Mouse (Mus musculus): Measurements from ENCODE around the gene Lce1j. TPM values are rescaled to one million over a fixed set of nuclear protein-coding genes. Genes with fewer than 3 reads are reported as not detected.
"Not testable (repeated sequence)": the region's sequence is repeated elsewhere in the genome, so short reads cannot be mapped to it uniquely, and the experiment has no call there.

The Lce1j gene
- polyA plus RNA-seq (2011; ENCODE audit: insufficient read depth, insufficient read length, low replicate concordance, missing spikeins): not detected in 2 replicates

GRCm38 (mm10) chr3:92790414-92790813 lies at the start of gene Lce1j:
Lce1j (minus strand) TSS chr3:92790514.
- no peak within 1 kb of the TSS for H3K4me3 ChIP-seq (replicated peaks; ENCODE audit: control insufficient read depth, low read depth, low read length)
- WGBS: 92% methylated on average over 1 of the region's 1 CpGs
- TF ChIP-seq CTCF (IDR thresholded peaks at IDR 0.05; ENCODE audit: control insufficient read depth, insufficient read depth, low read length): no peak
- TF ChIP-seq POLR2A (IDR thresholded peaks at IDR 0.05; ENCODE audit: borderline replicate concordance, control insufficient read depth, low read depth, low read length): no peak

DNA sequence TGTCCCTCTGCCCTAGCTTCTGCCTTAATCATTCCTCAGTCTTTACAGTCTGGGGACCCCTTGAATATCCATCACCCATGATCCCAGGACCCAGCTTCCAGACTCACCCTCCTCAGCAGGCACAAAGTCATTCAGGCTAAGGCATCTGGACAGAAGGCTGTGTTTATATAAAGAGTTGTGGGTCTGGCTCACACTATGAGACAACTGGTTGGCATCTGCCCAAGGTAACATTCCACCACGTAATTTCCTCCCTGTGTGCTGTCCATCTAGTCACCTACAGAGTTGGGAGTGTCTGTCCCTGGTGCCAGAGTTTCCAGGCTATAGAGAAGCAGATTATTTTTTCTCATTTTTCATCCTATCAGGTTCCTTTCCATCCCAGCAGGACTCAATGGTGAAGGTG lies 36.8 kb upstream of the Lce1j start, which contains the start of gene Kprp:
TSS of gene Kprp (minus strand) at position 140 of the 400 bp plus-strand sequence.
- WGBS: 32% methylated on average over 1 of the region's 1 CpGs
- TF ChIP-seq POLR2A (IDR thresholded peaks at IDR 0.05; ENCODE audit: borderline replicate concordance, control insufficient read depth, low read depth, low read length) (no peak), CTCF (IDR thresholded peaks at IDR 0.05; ENCODE audit: control insufficient read depth, insufficient read depth, low read length) (no peak)
- H3K4me3 ChIP-seq (replicated peaks; ENCODE audit: control insufficient read depth, low read depth, low read length): no peak within 1 kb of the TSS
- no peaks in the 10 kb centered on the region for H3K4me1 ChIP-seq (ENCODE audit: control insufficient read depth, insufficient read depth, low read length)
- H3K27ac ChIP-seq (ENCODE audit: control insufficient read depth, insufficient read depth, low read depth, low read length, poor library complexity): no peak within 1 kb of the TSS

More at GRCm38 (mm10) chr3:92790414-92790813, at the start of gene Lce1j:
- Histone ChIP-seq H3K4me1 (ENCODE audit: control insufficient read depth, insufficient read depth, low read length) (no peaks in the 10 kb centered on the region), H3K27ac (ENCODE audit: control insufficient read depth, insufficient read depth, low read depth, low read length, poor library complexity) (no peak within 1 kb of the TSS)

DNA sequence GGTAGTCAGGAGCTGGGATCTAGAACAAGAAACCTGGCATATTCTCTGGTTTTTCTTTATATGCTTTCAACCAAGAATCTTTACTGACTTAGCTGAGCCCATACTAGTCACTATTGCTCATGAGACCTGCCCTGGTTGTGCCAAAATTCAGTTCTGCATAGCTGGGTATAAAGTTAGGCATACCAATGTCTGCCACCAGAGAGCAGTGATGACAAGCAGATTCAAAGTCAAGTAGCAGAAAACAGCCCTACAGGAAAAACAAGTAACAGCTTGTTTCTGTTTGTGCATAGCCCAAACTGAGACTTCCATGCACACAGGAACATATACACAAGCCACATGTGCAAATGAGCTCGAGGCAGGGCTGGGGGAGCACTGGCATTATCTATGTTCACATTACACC lies 35.5 kb upstream of the Lce1j start:
- TF ChIP-seq CTCF (IDR thresholded peaks at IDR 0.05; ENCODE audit: control insufficient read depth, insufficient read depth, low read length) (no peak), POLR2A (IDR thresholded peaks at IDR 0.05; ENCODE audit: borderline replicate concordance, control insufficient read depth, low read depth, low read length) (no peak)
- 9% methylated on average over 1 of the region's 1 CpGs for WGBS
- Histone ChIP-seq H3K27ac (ENCODE audit: control insufficient read depth, insufficient read depth, low read depth, low read length, poor library complexity) (no peak overlapping the region), H3K4me3 (replicated peaks; ENCODE audit: control insufficient read depth, low read depth, low read length) (no peak overlapping the region), H3K4me1 (ENCODE audit: control insufficient read depth, insufficient read depth, low read length) (no peaks in the 10 kb centered on the region)

DNA sequence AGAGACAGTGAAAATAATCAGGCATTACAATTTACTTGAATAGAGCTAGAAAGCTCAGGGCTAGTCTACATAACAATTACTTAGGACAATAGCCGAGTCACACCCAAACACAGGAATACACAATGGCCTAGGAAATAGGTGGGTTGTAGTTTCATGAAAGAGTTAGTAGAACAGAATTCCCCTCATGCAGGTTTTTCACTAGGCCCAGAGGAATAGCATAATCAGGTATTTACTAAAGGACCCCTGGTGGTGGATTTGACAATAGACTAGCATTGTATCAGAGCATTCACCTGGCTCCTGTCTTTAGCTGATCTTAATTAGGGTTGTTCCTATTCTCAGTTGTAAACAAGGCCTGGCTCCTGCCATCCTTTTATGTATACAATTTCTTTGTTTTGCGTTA lies 25.7 kb upstream of the Lce1j start:
- not testable (repeated sequence) for H3K27ac ChIP-seq (ENCODE audit: control insufficient read depth, insufficient read depth, low read depth, low read length, poor library complexity); H3K4me1 ChIP-seq (ENCODE audit: control insufficient read depth, insufficient read depth, low read length); H3K4me3 ChIP-seq (replicated peaks; ENCODE audit: control insufficient read depth, low read depth, low read length)
- 86% methylated on average over 2 of the region's 2 CpGs for WGBS

GRCm38 (mm10) chr3:92815581-92815980 lies 25.3 kb upstream of the Lce1j start:
- Histone ChIP-seq H3K4me3 (replicated peaks; ENCODE audit: control insufficient read depth, low read depth, low read length) (no peak overlapping the region), H3K27ac (ENCODE audit: control insufficient read depth, insufficient read depth, low read depth, low read length, poor library complexity) (no peak overlapping the region), H3K4me1 (ENCODE audit: control insufficient read depth, insufficient read depth, low read length) (no peaks in the 10 kb centered on the region)
- WGBS: 77% methylated on average over 3 of the region's 3 CpGs
- TF ChIP-seq CTCF (IDR thresholded peaks at IDR 0.05; ENCODE audit: control insufficient read depth, insufficient read depth, low read length): no peak
- TF ChIP-seq POLR2A (IDR thresholded peaks at IDR 0.05; ENCODE audit: borderline replicate concordance, control insufficient read depth, low read depth, low read length): no peak

- Histone ChIP-seq H3K4me1 (ENCODE audit: control insufficient read depth, insufficient read depth, low read length) (no peaks in the 10 kb centered on the region), H3K27ac (ENCODE audit: control insufficient read depth, insufficient read depth, low read depth, low read length, poor library complexity) (no peak within 1 kb of the TSS), H3K4me3 (replicated peaks; ENCODE audit: control insufficient read depth, low read depth, low read length) (no peak within 1 kb of the TSS)
- TF ChIP-seq CTCF (IDR thresholded peaks at IDR 0.05; ENCODE audit: control insufficient read depth, insufficient read depth, low read length): no peak
- TF ChIP-seq POLR2A (IDR thresholded peaks at IDR 0.05; ENCODE audit: borderline replicate concordance, control insufficient read depth, low read depth, low read length): no peak
These were observed 17.5 kb upstream of the Lce1j start, which contains the start of gene Lce1k for GRCm38 (mm10) chr3:92807791-92808190. Lce1k (minus strand) TSS chr3:92807891.

- H3K4me1 ChIP-seq (ENCODE audit: control insufficient read depth, insufficient read depth, low read length): no peaks in the 10 kb centered on the region
- TF ChIP-seq CTCF (IDR thresholded peaks at IDR 0.05; ENCODE audit: control insufficient read depth, insufficient read depth, low read length) (no peak), POLR2A (IDR thresholded peaks at IDR 0.05; ENCODE audit: borderline replicate concordance, control insufficient read depth, low read depth, low read length) (no peak)
- H3K4me3 ChIP-seq (replicated peaks; ENCODE audit: control insufficient read depth, low read depth, low read length): no peak within 1 kb of the TSS
- WGBS: 68% methylated on average over 1 of the region's 1 CpGs
- no peak within 1 kb of the TSS for H3K27ac ChIP-seq (ENCODE audit: control insufficient read depth, insufficient read depth, low read depth, low read length, poor library complexity)
These were observed 11.5 kb downstream of the Lce1j start, which contains the start of gene Lce1i for GRCm38 (mm10) chr3:92778799-92779198. Lce1i (minus strand) TSS chr3:92778899.

DNA sequence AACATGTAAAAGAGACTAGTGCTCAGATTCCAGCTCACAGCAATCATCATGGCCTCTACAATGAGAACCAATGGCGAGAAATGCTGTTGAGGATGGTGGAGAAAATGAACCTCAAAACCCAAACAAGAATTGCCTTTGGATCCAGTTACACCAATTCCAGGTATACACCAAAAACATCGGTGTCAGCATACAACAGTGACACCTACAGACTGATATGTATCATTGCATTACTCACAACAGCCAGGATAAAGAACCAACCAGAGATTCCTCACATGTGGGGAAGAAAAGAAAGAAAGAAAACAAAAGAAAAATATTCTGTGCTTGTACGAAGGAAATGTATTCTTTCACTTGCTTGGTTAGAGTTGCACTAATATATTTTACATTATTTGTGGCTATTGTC lies 18.7 kb downstream of the Lce1j start:
- Histone ChIP-seq H3K27ac (ENCODE audit: control insufficient read depth, insufficient read depth, low read depth, low read length, poor library complexity) (no peak overlapping the region), H3K4me3 (replicated peaks; ENCODE audit: control insufficient read depth, low read depth, low read length) (no peak overlapping the region), H3K4me1 (ENCODE audit: control insufficient read depth, insufficient read depth, low read length) (no peaks in the 10 kb centered on the region)
- 22% methylated on average over 3 of the region's 3 CpGs for WGBS
- TF ChIP-seq POLR2A (IDR thresholded peaks at IDR 0.05; ENCODE audit: borderline replicate concordance, control insufficient read depth, low read depth, low read length) (no peak), CTCF (IDR thresholded peaks at IDR 0.05; ENCODE audit: control insufficient read depth, insufficient read depth, low read length) (no peak)

GRCm38 (mm10) chr3:92764965-92765364 lies 25.3 kb downstream of the Lce1j start, which contains the start of gene Lce1h:
Lce1h (minus strand) TSS chr3:92765065.
- H3K4me1 ChIP-seq (ENCODE audit: control insufficient read depth, insufficient read depth, low read length): no peaks in the 10 kb centered on the region
- H3K4me3 ChIP-seq (replicated peaks; ENCODE audit: control insufficient read depth, low read depth, low read length): no peak within 1 kb of the TSS
- WGBS: 93% methylated on average over 1 of the region's 1 CpGs
- no peak within 1 kb of the TSS for H3K27ac ChIP-seq (ENCODE audit: control insufficient read depth, insufficient read depth, low read depth, low read length, poor library complexity)
- TF ChIP-seq POLR2A (IDR thresholded peaks at IDR 0.05; ENCODE audit: borderline replicate concordance, control insufficient read depth, low read depth, low read length): no peak
- TF ChIP-seq CTCF (IDR thresholded peaks at IDR 0.05; ENCODE audit: control insufficient read depth, insufficient read depth, low read length): no peak
